Mouse (Mus musculus): ENCODE measurements at regions not wholly inside any gene's neighbourhood (a gene's known extent, or its start where the extent isn't known, plus 50 kb on each side); places are given as distances from the start of the nearest gene placed in this dataset.
"Not testable (repeated sequence)": the region's sequence is repeated elsewhere in the genome, so short reads cannot be mapped to it uniquely, and the experiment has no call there.

DNA sequence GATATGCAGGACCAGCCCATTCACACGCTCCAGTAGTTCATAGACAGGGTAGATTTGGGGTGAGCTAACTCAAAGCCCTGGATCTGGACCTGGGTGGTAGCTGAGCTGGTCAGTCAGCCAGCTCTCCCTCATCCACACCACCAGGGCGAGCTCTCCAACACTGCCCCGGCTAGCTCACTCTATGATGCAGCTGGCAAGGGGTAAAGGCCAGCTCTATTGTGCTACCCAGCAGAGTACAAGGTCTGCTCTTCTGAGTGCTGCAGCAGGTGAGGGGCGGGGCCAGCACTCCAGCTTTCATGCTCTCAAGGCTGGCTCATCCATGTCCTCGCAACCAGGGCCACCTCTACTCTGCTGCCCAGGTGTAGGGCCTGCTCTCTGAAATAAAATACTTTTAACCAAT is 227.5 kb upstream of the Pbx1 start:
- H3K9ac ChIP-seq (ENCODE audit: low read depth, low read length) = no peak overlapping the region
- no peaks in the 10 kb centered on the region for H3K79me2 ChIP-seq (ENCODE audit: control insufficient read depth, insufficient read depth, low read length)
- H3K4me1 ChIP-seq (ENCODE audit: control insufficient read depth, insufficient read depth, low read length) = no peaks in the 10 kb centered on the region

GRCm38 (mm10) chr1:168632837-168633236 is 200.8 kb upstream of the Pbx1 start:
- WGBS = 75% methylated on average over 2 of the region's 2 CpGs
- Histone ChIP-seq H3K27me3 (ENCODE audit: control insufficient read depth, insufficient read depth, low read length) (no peaks in the 10 kb centered on the region), H3K79me2 (ENCODE audit: control insufficient read depth, insufficient read depth, low read length) (no peaks in the 10 kb centered on the region), H3K4me1 (ENCODE audit: control insufficient read depth, insufficient read depth, low read length) (no peaks in the 10 kb centered on the region), H3K9ac (ENCODE audit: low read depth, low read length) (no peak overlapping the region), H3K36me3 (ENCODE audit: control insufficient read depth, insufficient read depth, low read length) (no peaks in the 10 kb centered on the region), H3K27ac (replicated peaks; ENCODE audit: insufficient read depth, low read depth, low read length) (no peak overlapping the region), H3K4me3 (ENCODE audit: insufficient read depth, low read depth, low read length) (no peak overlapping the region)
- TF ChIP-seq POLR2A (IDR thresholded peaks at IDR 0.05; ENCODE audit: extremely low read depth, insufficient read depth, low read length) (no peak), CTCF (IDR thresholded peaks at IDR 0.05; ENCODE audit: low read depth, low read length) (no peak)
- DNase-seq (ENCODE audit: extremely low read depth, low read depth, low spot score) = no peak

More for the DNA sequence above, 227.5 kb upstream of the Pbx1 start:
- Histone ChIP-seq H3K4me3 (ENCODE audit: insufficient read depth, low read depth, low read length) (no peak overlapping the region), H3K27me3 (ENCODE audit: control insufficient read depth, insufficient read depth, low read length) (no peaks in the 10 kb centered on the region), H3K27ac (replicated peaks; ENCODE audit: insufficient read depth, low read depth, low read length) (no peak overlapping the region), H3K36me3 (ENCODE audit: control insufficient read depth, insufficient read depth, low read length) (no peaks in the 10 kb centered on the region)
- no peak for DNase-seq (ENCODE audit: extremely low read depth, low read depth, low spot score)
- WGBS = 76% methylated on average over 5 of the region's 5 CpGs
- TF ChIP-seq POLR2A (IDR thresholded peaks at IDR 0.05; ENCODE audit: extremely low read depth, insufficient read depth, low read length) (no peak), CTCF (IDR thresholded peaks at IDR 0.05; ENCODE audit: low read depth, low read length) (no peak)

DNA sequence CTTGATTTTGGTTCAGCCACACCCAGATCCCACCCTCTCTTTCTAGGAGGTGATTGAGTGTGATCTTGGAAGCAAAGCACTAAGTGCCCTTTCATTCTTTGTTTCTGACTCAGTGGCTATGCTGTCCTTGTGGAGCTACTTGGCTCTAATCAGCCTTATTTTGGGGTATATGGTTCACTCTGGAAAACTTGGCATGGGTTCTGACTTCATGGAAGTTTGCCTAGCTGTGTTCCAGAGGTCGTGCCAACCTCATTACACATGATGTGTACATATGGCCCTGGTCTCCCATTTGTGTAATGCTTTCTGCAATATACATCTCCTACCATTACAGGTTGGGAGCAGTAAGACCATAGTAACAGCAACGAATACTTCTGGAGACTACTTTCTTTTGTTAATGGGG is 199.9 kb upstream of the Pbx1 start:
- Histone ChIP-seq H3K9ac (ENCODE audit: low read depth, low read length) (no peak overlapping the region), H3K4me3 (ENCODE audit: insufficient read depth, low read depth, low read length) (no peak overlapping the region), H3K36me3 (ENCODE audit: control insufficient read depth, insufficient read depth, low read length) (no peaks in the 10 kb centered on the region), H3K27ac (replicated peaks; ENCODE audit: insufficient read depth, low read depth, low read length) (no peak overlapping the region), H3K4me1 (ENCODE audit: control insufficient read depth, insufficient read depth, low read length) (no peaks in the 10 kb centered on the region), H3K79me2 (ENCODE audit: control insufficient read depth, insufficient read depth, low read length) (no peaks in the 10 kb centered on the region), H3K27me3 (ENCODE audit: control insufficient read depth, insufficient read depth, low read length) (no peaks in the 10 kb centered on the region)
- TF ChIP-seq CTCF (IDR thresholded peaks at IDR 0.05; ENCODE audit: low read depth, low read length) (no peak), POLR2A (IDR thresholded peaks at IDR 0.05; ENCODE audit: extremely low read depth, insufficient read depth, low read length) (no peak)
- WGBS = 52% methylated on average over 2 of the region's 2 CpGs
- no peak for DNase-seq (ENCODE audit: extremely low read depth, low read depth, low spot score)

- DNase-seq (ENCODE audit: extremely low read depth, low read depth, low spot score); H3K9ac ChIP-seq (ENCODE audit: low read depth, low read length); H3K4me3 ChIP-seq (ENCODE audit: insufficient read depth, low read depth, low read length); H3K27me3 ChIP-seq (ENCODE audit: control insufficient read depth, insufficient read depth, low read length); H3K27ac ChIP-seq (replicated peaks; ENCODE audit: insufficient read depth, low read depth, low read length); H3K79me2 ChIP-seq (ENCODE audit: control insufficient read depth, insufficient read depth, low read length); H3K4me1 ChIP-seq (ENCODE audit: control insufficient read depth, insufficient read depth, low read length); H3K36me3 ChIP-seq (ENCODE audit: control insufficient read depth, insufficient read depth, low read length): not testable (repeated sequence)
- WGBS = 70% methylated on average over 3 of the region's 3 CpGs
Observed at GRCm38 (mm10) chr1:168601967-168602366, 169.9 kb upstream of the Pbx1 start.

DNA sequence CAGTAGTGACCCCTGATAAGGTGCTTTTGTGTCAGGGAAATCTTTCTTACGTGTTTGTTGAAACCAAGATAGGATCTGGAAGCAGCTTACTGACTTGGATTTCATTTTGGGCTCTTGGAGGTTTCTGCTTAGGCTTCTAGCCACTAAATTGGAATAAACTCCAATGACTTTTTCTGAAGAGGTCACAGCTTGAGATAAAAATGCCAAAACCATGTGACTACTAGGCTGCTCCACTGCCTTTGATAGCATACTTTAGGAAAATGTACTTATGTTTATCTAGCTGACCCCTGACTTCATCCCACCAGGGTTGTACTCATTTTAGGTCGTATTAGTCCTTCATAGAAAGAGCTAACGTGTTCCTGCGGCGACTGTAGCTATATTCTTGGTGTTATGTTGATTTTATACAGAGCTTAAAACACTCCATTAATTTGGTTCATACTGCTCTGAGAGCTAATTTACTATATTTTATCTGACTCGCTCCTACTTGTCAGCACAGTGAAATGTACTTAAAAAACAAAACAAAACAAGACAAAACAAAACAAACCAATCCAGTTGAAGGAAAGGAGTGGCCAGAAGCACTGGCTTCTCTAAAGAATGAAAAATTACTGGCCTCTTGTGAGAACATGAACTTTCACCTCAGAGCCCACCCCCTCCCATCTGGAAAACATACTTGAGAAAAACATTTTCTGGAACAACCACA is 168.5 kb upstream of the Pbx1 start:
- WGBS = 85% methylated on average over 6 of the region's 6 CpGs
- TF ChIP-seq CTCF (IDR thresholded peaks at IDR 0.05; ENCODE audit: low read depth, low read length) = no peak
- TF ChIP-seq POLR2A (IDR thresholded peaks at IDR 0.05; ENCODE audit: extremely low read depth, insufficient read depth, low read length) = no peak

GRCm38 (mm10) chr1:168598191-168598667 is 166.2 kb upstream of the Pbx1 start:
- peak; percentile 32 for DNase-seq (ENCODE audit: extremely low read depth, low read depth, low spot score)
- Histone ChIP-seq H3K27me3 (ENCODE audit: control insufficient read depth, insufficient read depth, low read length) (no peaks in the 10 kb centered on the region), H3K4me3 (ENCODE audit: insufficient read depth, low read depth, low read length) (no peak overlapping the region), H3K36me3 (ENCODE audit: control insufficient read depth, insufficient read depth, low read length) (no peaks in the 10 kb centered on the region), H3K27ac (replicated peaks; ENCODE audit: insufficient read depth, low read depth, low read length) (peak overlapping the region; percentile 16; the same call in 1 of the 2 replicates), H3K79me2 (ENCODE audit: control insufficient read depth, insufficient read depth, low read length) (no peaks in the 10 kb centered on the region), H3K4me1 (ENCODE audit: control insufficient read depth, insufficient read depth, low read length) (no peaks in the 10 kb centered on the region), H3K9ac (ENCODE audit: low read depth, low read length) (no peak overlapping the region)
- TF ChIP-seq POLR2A (IDR thresholded peaks at IDR 0.05; ENCODE audit: extremely low read depth, insufficient read depth, low read length) (no peak), CTCF (IDR thresholded peaks at IDR 0.05; ENCODE audit: low read depth, low read length) (no peak)
- 39% methylated on average over 11 of the region's 11 CpGs for WGBS

More for the DNA sequence above, 168.5 kb upstream of the Pbx1 start:
- no peak overlapping the region for H3K9ac ChIP-seq (ENCODE audit: low read depth, low read length)
- no peaks in the 10 kb centered on the region for H3K4me1 ChIP-seq (ENCODE audit: control insufficient read depth, insufficient read depth, low read length)
- H3K79me2 ChIP-seq (ENCODE audit: control insufficient read depth, insufficient read depth, low read length) = no peaks in the 10 kb centered on the region
- H3K27me3 ChIP-seq (ENCODE audit: control insufficient read depth, insufficient read depth, low read length) = no peaks in the 10 kb centered on the region
- H3K36me3 ChIP-seq (ENCODE audit: control insufficient read depth, insufficient read depth, low read length) = no peaks in the 10 kb centered on the region
- H3K4me3 ChIP-seq (ENCODE audit: insufficient read depth, low read depth, low read length) = no peak overlapping the region
- peak; percentile 33 for DNase-seq (ENCODE audit: extremely low read depth, low read depth, low spot score)
- H3K27ac ChIP-seq (replicated peaks; ENCODE audit: insufficient read depth, low read depth, low read length) = no peak overlapping the region

Measured in liver, adult 2 months (tissue).